Mouse (Mus musculus): ENCODE data around the gene Leng1.

The Leng1 gene

GRCm38 (mm10) chr7:3692382-3692986 lies 26.8 kb upstream of the Leng1 start, which contains the start of gene Tsen34:
Gene Tsen34 (plus strand): TSS chr7:3692863.
- no peak for DNase-seq (ENCODE audit: low spot score)

DNA sequence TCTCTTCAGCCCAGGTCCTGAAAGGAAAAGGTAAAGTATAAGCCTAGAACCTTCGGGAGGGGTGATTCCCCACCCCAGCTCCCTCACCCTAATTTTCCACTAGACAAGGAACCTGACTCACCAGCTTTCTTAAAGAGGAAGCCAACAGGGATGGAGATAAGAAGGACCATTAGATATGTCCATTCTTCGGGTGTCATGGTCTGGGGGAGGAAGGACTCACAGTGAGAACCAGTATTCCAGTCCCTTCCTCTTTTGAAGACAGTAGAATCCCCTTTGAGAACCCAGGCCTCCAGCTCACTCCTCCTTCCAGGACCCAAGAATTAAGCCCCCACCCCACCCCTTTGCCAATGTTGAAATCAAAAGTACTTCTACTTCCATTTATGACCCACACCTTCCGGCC lies 26.3 kb upstream of the Leng1 start:
- DNase-seq (ENCODE audit: low spot score) = no peak

DNA sequence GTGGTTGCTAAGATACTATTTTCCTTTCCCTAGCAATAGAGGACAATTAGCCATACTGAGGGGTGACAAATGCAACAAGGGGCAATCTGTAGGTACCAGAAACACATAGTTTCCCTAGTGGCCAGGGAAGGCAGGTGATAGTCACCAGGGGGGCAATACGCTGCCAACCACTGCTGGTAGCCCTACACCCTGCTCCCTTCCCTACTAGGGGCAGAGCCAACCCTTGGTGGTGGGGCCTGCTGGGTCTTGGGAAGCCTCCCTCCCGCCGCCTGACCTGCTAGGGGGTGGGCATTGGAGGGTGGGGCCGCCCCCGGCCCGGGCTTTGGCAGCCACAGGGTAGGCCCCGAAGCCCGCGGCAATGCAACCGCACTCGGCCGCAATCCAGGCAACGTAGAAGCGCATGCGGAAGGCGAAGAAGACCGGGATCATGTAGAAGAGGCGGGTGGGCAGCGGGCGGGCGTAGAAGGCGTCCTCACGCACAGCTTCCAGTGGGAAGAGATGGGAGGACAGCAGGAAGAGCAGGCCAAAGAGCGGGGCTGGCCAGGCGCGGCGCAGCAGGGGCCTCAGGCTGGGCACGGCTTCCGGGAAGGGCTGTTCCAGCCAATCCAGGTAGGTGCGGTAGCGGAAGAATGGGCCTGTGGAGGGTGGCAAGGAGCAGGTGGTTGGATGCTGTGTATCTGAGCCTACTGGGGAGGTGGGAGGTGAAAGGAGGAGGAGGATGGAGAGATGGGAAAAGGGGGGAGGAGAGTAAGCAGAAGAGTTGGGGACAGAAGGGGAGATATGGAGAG lies 20.0 kb upstream of the Leng1 start:
- no peak for DNase-seq (ENCODE audit: low spot score)

DNA sequence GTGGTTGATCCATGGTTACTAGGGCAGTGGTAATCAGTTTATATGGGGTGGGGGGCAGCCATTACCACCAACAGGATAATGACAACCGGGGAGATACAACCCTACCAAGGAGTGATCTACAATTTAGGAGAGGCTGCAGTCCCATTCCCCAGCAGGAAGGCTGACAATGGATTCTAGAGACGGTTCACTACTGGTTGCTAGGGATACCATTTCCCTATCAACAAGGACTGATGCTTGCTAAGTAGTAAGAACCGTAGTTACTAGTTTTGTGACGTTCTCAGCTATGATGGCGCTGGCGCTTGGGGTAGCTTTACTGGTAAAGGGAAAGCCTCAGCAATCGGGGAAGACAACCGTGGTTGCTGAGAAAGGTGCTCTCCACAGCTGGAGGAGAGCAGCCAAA lies 19.1 kb upstream of the Leng1 start:
- no peak for DNase-seq (ENCODE audit: low spot score)

DNA sequence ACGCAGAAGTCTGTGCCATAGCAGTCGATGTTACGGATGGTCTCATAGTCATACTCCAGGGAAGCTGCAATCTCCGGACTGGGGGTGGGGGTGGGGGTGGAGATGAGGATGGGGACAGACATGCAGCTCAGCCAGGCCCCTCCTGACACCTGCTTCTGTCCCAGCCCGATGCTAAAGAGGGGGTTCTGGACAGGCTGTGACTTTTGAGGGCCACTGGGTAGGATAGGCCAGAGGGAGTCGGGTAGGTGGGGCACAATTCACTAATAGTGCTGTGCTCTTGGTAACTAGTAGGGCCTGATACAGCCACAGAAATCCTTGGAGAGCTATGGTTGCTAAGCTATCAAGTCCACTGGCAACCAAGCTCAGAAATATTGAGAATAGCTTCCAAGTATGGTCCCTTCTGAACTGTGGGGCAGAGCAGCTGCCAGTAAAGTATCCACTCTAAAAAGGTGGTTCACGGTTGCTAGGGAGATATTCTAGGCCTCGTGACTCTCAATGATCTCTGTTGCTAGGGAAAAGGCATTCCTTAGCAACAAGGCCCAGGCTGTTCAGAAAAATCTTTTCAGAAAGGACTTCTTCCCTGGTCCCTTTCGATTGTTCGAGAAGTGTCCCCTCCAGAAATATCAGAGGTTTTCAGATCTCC lies 18.4 kb upstream of the Leng1 start:
- no peak for DNase-seq (ENCODE audit: low spot score)

DNA sequence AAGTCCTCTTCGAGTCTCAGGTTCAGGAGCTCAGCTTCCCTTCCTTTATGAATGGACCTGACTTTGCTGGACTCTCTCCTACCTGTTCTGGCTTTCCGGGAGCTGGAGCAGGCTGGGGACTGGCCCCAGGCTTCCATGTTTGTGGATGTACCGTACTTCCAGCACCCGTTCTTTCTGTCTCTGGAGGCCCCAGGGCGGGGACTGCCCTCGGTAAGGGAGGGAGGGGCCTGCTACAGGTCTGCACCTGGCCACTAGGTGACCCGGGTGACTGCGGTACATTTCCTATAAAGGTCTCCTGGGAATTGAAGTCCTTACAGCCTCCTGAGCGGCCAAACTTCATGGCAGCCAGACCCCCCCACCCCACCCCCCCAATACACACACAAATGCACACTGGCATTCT lies 11.7 kb upstream of the Leng1 start, which contains the start of gene Tmc4:
Gene Tmc4, minus strand, starts transcription at position 212 of the 400 bp plus-strand sequence.
- peak; percentile 57 for DNase-seq (ENCODE audit: low spot score)

DNA sequence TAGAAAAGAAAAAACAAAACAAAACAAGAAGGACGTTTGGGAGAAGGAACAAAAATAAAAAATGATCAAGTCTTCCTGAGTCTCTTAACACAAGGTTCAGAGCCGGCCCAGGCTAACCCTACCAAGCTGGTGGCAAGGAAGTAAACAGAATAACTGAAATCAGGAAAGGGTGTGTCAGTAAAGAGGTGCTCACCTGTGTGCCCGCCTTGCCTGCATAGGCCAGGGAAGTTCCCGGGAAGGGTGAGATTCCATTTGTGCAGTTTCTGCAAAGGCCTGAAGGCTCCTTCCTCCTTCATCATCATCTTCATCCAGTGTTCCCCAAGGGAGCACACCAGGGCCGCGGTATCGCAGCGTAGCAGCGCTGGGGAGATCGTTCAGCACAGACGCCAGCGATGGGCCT lies 10.7 kb upstream of the Leng1 start:
- no peak for DNase-seq (ENCODE audit: low spot score)

GRCm38 (mm10) chr7:3675228-3675548 lies 9.5 kb upstream of the Leng1 start:
- DNase-seq (ENCODE audit: low spot score) = no peak

GRCm38 (mm10) chr7:3674507-3675227 lies 9.0 kb upstream of the Leng1 start:
- DNase-seq (ENCODE audit: low spot score) = peak; percentile 55

DNA sequence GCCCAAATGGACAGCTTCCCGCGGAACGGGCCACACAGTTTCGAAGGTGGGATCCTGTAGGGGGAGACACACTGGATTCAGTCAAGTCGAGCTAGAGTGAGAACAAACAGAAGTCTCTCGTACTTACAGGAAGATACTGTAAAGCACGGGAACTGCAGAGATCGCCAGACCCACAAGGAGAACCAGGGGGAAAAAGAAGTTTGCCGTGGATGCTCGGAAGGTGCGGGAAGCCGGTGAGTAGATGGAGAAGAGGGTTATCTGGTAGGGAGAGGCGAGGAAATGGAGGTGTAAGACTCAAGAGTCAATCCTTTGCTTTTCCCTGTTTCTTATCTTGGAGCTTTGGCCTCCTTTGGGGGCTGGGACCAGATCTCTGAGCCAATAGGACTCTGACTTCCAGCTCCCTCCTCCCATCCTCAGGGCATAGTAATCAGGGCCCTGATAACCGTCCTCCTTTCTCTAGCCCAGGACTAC lies 1.3 kb upstream of the Leng1 start:
- DNase-seq (ENCODE audit: low spot score) = peak; percentile 63

- DNase-seq (ENCODE audit: low spot score) = peak; percentile 63
Measured at GRCm38 (mm10) chr7:3664524-3665214, 971 bp downstream of the Leng1 start.

- DNase-seq (ENCODE audit: low spot score) = no peak
Measured at GRCm38 (mm10) chr7:3658578-3658977, 7.1 kb downstream of the Leng1 start.

- no peak for DNase-seq (ENCODE audit: low spot score)
Measured at GRCm38 (mm10) chr7:3656966-3657365, 8.7 kb downstream of the Leng1 start.

GRCm38 (mm10) chr7:3646641-3647040 lies 19.0 kb downstream of the Leng1 start:
- DNase-seq (ENCODE audit: low spot score) = no peak

DNA sequence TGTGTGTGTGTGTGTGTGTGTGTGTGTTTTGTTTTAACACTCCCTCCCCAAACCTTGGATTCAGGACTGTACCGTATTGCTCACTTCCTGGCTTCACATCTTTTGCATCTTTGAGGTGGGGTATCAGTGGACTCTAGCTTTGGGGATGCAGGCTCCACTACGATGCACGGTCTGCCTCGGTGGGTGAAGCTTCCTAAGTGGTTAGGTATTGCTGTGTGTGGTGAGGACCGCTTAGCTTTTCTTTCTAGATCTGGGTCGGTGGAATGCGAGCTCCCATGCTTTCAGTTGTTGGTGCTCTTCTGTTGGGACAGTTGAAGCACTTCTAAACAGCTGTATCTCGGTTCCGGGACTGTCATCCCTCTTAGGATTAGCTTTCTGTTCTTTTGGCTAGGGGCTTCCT lies 19.5 kb downstream of the Leng1 start:
- no peak for DNase-seq (ENCODE audit: low spot score)

DNA sequence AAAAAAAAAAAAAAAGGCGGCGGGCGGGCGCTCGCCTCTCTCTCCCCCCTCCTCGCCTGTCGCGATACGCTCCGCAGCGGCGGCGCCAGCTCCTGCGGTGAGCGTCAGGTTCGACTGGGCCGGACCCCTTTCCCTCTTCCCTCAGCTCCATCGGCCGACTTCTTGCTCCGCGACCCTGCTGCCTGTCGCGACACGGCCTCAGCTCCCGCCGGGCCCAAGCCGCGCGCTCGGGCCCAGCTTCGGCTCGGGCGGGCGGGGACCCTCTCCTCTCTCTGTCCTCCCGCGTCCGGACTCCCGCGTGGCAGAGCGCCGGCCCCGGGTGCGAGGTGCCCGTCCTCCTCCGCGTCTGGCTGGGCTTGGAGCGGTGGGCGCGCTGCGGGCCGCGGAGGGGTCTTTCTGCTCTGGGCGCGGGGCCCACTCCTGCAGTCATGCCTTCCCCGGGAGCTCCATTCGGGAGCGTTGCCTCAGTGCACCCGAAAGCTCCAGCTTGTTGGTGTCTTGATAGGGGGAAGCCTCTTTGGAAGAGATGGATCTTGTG lies 20.1 kb downstream of the Leng1 start:
- DNase-seq (ENCODE audit: low spot score) = no peak

- DNase-seq (ENCODE audit: low spot score) = peak; percentile 100
Measured at GRCm38 (mm10) chr7:3644672-3645487, 20.8 kb downstream of the Leng1 start, which contains the start of gene Cnot3. Gene Cnot3 (plus strand): TSS chr7:3645268.

GRCm38 (mm10) chr7:3644348-3644671 lies 21.3 kb downstream of the Leng1 start:
- no peak for DNase-seq (ENCODE audit: low spot score)

DNA sequence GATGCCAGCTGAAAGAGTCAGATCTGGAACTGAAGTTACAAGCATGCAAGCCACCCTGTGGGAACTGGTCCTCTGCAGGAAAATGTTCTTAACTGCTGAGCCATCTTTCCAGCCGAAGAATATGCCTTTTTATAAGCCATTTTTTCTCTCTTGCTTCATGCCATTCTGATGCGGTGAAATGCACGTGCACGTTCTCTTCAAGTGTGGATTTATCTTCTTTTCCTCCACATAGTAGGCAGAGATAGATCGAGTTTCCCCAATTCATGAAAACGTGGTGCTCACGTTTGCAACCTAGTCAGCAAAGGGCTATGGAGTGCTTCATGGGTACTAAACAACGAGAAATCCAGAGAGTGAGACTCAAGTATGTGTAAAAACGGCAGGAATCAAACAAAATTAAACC lies 21.8 kb downstream of the Leng1 start:
- no peak for DNase-seq (ENCODE audit: low spot score)

DNA sequence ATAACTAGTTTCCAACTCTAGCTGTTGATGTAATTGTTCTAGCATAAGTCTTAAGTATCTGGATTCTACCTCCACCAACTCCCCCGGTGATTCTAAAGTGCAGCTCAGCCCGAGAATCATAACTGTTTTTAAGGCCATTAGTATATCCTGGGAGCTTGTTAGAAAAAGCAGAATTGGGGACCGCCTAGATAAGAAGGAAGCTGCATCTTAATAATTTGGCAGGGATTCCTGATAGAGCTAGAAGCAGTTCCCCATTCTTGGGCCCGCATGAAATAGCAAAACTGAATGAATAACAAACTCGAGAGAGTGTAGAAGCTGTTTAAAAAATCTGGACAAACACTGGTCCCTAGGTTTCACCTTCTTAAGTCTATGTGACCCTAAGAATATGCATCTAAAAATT lies 22.2 kb downstream of the Leng1 start:
- no peak for DNase-seq (ENCODE audit: low spot score)

GRCm38 (mm10) chr7:3630478-3630815 lies 35.2 kb downstream of the Leng1 start:
- DNase-seq (ENCODE audit: low spot score) = no peak

All from yolk sac, embryonic 10.5 days (tissue).